Mouse (Mus musculus) liver, embryonic 16.5 days (tissue): Measurements from ENCODE around the gene Il17rc. TPM values are rescaled to one million over a fixed set of nuclear protein-coding genes. Genes with fewer than 3 reads are reported as not detected.
A peak's percentile ranks its signal among the peaks of the same experiment; 100 is the strongest.

ENCODE experiments used
- ATAC-seq: fragments of 200-750 bp; cut with Nextera tagmentation; 2 replicates; pipeline ENCODE4 v1.8.0; 2017; ENCODE audit warnings: low read depth, mild to moderate bottlenecking, moderate number of reproducible peaks, moderate library complexity
- H3K27ac ChIP-seq: fragments of 300-500 bp; sonication (generic); 2 replicates; pipeline ENCODE4 v1.5.1; 2014; ENCODE audit warnings: mild to moderate bottlenecking, low read length
- H3K27me3 ChIP-seq: fragments of 300-500 bp; sonication (generic); 2 replicates; pipeline ENCODE4 v1.6.1; 2014; ENCODE audit warnings: low read depth, low read length, mixed read lengths; ENCODE audit not compliant: control insufficient read depth, insufficient read depth
- H3K36me3 ChIP-seq: fragments of 300-500 bp; sonication (generic); 2 replicates; pipeline ENCODE4 v1.6.1; 2014; ENCODE audit warnings: mild to moderate bottlenecking; ENCODE audit not compliant: control insufficient read depth, insufficient read depth
- H3K4me1 ChIP-seq: fragments of 300-500 bp; sonication (generic); 2 replicates; pipeline ENCODE4 v1.6.1; 2014; ENCODE audit warnings: low read depth, low read length, mixed read lengths; ENCODE audit not compliant: control insufficient read depth
- H3K4me2 ChIP-seq: fragments of 300-500 bp; sonication (generic); 2 replicates; pipeline ENCODE4 v1.6.1; 2014; ENCODE audit warnings: low read depth, low read length, mixed read lengths
- H3K4me3 ChIP-seq: fragments of 300-500 bp; sonication (generic); 2 replicates; pipeline ENCODE4 v1.5.1; 2014; ENCODE audit warnings: low read depth, mild to moderate bottlenecking, low read length
- H3K9ac ChIP-seq: fragments of 300-500 bp; sonication (generic); 2 replicates; pipeline ENCODE4 v1.6.1; 2014; ENCODE audit warnings: low read depth, low read length
- H3K9me3 ChIP-seq: fragments of 300-500 bp; sonication (generic); replicated peaks from 2 replicates; pipeline ENCODE4 v1.6.1; 2016; ENCODE audit warnings: low read length; ENCODE audit not compliant: control insufficient read depth
- WGBS: fragments of 180-500 bp; shearing (Covaris S2); extraction: QIAGEN DNeasy Blood & Tissue Kit; methylation state at CpG from one replicate; pipeline ENCODE4 v1.1.7; 2014; ENCODE audit not compliant: insufficient replicate concordance; 5-methylcytosine and 5-hydroxymethylcytosine counted together
- microRNA-seq: library from miRNA; unstranded; fragments of <30 nt; microRNA quantifications from one replicate; pipeline ENCODE4, GENCODE M21; 2016
- polyA plus RNA-seq: library from polyadenylated mRNA; unstranded; fragments of >200 nt; fragmentation: Nextera tagmentation; extraction: Ambion mirVana; gene quantifications from 2 replicates; pipeline ENCODE4 v1.2.1, GENCODE M21; 2015

Gene Il17rc
- polyA plus RNA-seq, 1 experiment from 2014 or later, result 11.9 TPM

- H3K4me1 ChIP-seq, result no peaks in the 10 kb centered on the region
- peak; percentile 21; the same call in 1 of the 2 replicates for ATAC-seq
- peaks cover 60% of the 10 kb centered on the region for H3K36me3 ChIP-seq
- no peaks in the 10 kb centered on the region for H3K27me3 ChIP-seq
- H3K27ac ChIP-seq, result no peak overlapping the region
- H3K9ac ChIP-seq, result no peak overlapping the region
- H3K4me3 ChIP-seq, result no peak overlapping the region
- no peak overlapping the region for H3K4me2 ChIP-seq
- no peaks in the 10 kb centered on the region for H3K9me3 ChIP-seq
- 39% methylated on average over 8 of the region's 8 CpGs for WGBS
Observed at GRCm38 (mm10) chr6:113517434-113518080, 46.3 kb downstream of the Il17rc start.

- no peak overlapping the region for H3K4me3 ChIP-seq
- no peak for ATAC-seq
- no peaks in the 10 kb centered on the region for H3K27me3 ChIP-seq
- H3K27ac ChIP-seq, result no peak overlapping the region
- H3K4me2 ChIP-seq, result no peak overlapping the region
- H3K36me3 ChIP-seq, result peaks cover 26% of the 10 kb centered on the region
- 60% methylated on average over 1 of the region's 1 CpGs for WGBS
- no peaks in the 10 kb centered on the region for H3K4me1 ChIP-seq
- H3K9ac ChIP-seq, result no peak overlapping the region
- no peaks in the 10 kb centered on the region for H3K9me3 ChIP-seq
Observed at GRCm38 (mm10) chr6:113522310-113522709, 51.1 kb downstream of the Il17rc start.

- Histone ChIP-seq H3K36me3 (peaks cover 22% of the 10 kb centered on the region), H3K4me3 (no peak overlapping the region), H3K4me1 (no peaks in the 10 kb centered on the region), H3K27ac (no peak overlapping the region), H3K4me2 (no peak overlapping the region), H3K27me3 (no peaks in the 10 kb centered on the region), H3K9ac (no peak overlapping the region), H3K9me3 (no peaks in the 10 kb centered on the region)
- 73% methylated on average over 8 of the region's 8 CpGs for WGBS
- no peak for ATAC-seq
Observed at GRCm38 (mm10) chr6:113523420-113523819, 52.2 kb downstream of the Il17rc start.

- peak within 1 kb of the TSS; percentile 85 for H3K9ac ChIP-seq
- no peaks in the 10 kb centered on the region for H3K27me3 ChIP-seq
- peaks cover 19% of the 10 kb centered on the region for H3K4me1 ChIP-seq
- peak; percentile 90 for ATAC-seq
- no peaks in the 10 kb centered on the region for H3K9me3 ChIP-seq
- no peaks in the 10 kb centered on the region for H3K36me3 ChIP-seq
- WGBS, result under 1% methylated on average over 47 of the region's 47 CpGs
- peak within 1 kb of the TSS; percentile 76 for H3K4me3 ChIP-seq
- H3K4me2 ChIP-seq, result peak within 1 kb of the TSS; percentile 79
- H3K27ac ChIP-seq, result peak within 1 kb of the TSS; percentile 58
Observed at GRCm38 (mm10) chr6:113530932-113531839, 60.0 kb downstream of the Il17rc start, which contains the start of the genes Emc3 and Fancd2. Emc3 (minus strand) TSS chr6:113531652. Fancd2 (plus strand) TSS chr6:113531682.

GRCm38 (mm10) chr6:113531840-113532404 lies 60.7 kb downstream of the Il17rc start:
- 4% methylated on average over 7 of the region's 7 CpGs for WGBS
- Histone ChIP-seq H3K4me1 (peaks cover 19% of the 10 kb centered on the region), H3K9me3 (no peaks in the 10 kb centered on the region), H3K9ac (peak overlapping the region; percentile 85), H3K4me2 (peak overlapping the region; percentile 79), H3K27me3 (no peaks in the 10 kb centered on the region), H3K4me3 (peak overlapping the region; percentile 76), H3K27ac (peak overlapping the region; percentile 58), H3K36me3 (peaks cover 4% of the 10 kb centered on the region; the same call in 1 of the 2 replicates)
- ATAC-seq, result no peak

Small RNAs within 50 kb of the gene (microRNA-seq; reads per million reads assigned to microRNA genes)
- not detected for gene Gm23365
- gene Gm24387, result not detected

Other genes with a start within 250 kb of the Il17rc start
- gene Mtmr14, start 233.6 kb upstream of the Il17rc start, polyA plus RNA-seq, result 16.4 and 16.8 TPM in 2 replicates
- gene Cpne9, start 189.1 kb upstream of the Il17rc start, polyA plus RNA-seq, result 0.02 TPM in 1 of 2 replicates, not detected in the other
- 7.5 and 7.7 TPM in 2 replicates for gene Brpf1, start 164.3 kb upstream of the Il17rc start, polyA plus RNA-seq
- gene Ogg1, start 144.5 kb upstream of the Il17rc start, polyA plus RNA-seq, result 4.4 and 5.0 TPM in 2 replicates
- gene Camk1, start 127.4 kb upstream of the Il17rc start, polyA plus RNA-seq, result 17.0 and 19.7 TPM in 2 replicates
- gene Tada3, start 93.5 kb upstream of the Il17rc start, polyA plus RNA-seq, result 16.5 and 17.2 TPM in 2 replicates
- 178 and 179 TPM in 2 replicates for gene Arpc4, start 93.3 kb upstream of the Il17rc start, polyA plus RNA-seq
- gene Ttll3, start 82.2 kb upstream of the Il17rc start, polyA plus RNA-seq, result 0.90 and 1.3 TPM in 2 replicates
- 11.8 and 12.1 TPM in 2 replicates for gene Rpusd3, start 52.1 kb upstream of the Il17rc start, polyA plus RNA-seq
- gene Cidec, start 35.7 kb upstream of the Il17rc start, polyA plus RNA-seq, result 0.14 and 0.40 TPM in 2 replicates
- gene Jagn1, start 28.9 kb upstream of the Il17rc start, polyA plus RNA-seq, result 30.1 and 30.9 TPM in 2 replicates
- 0.19 and 0.33 TPM in 2 replicates for gene Il17re, start 12.9 kb upstream of the Il17rc start, polyA plus RNA-seq
- gene Creld1, start 11.9 kb downstream of the Il17rc start, polyA plus RNA-seq, result 6.9 and 7.3 TPM in 2 replicates
- gene Prrt3, start 30.5 kb downstream of the Il17rc start, polyA plus RNA-seq, result 0.05 TPM in 1 of 2 replicates, not detected in the other
- 40.6 and 42.0 TPM in 2 replicates for gene Emc3, start 60.2 kb downstream of the Il17rc start, polyA plus RNA-seq
- gene Fancd2, start 60.3 kb downstream of the Il17rc start, polyA plus RNA-seq, result 6.8 and 7.3 TPM in 2 replicates
- gene Fancd2os, start 129.3 kb downstream of the Il17rc start, polyA plus RNA-seq, result not detected in 2 replicates
- 77.9 and 78.0 TPM in 2 replicates for gene Brk1, start 133.3 kb downstream of the Il17rc start, polyA plus RNA-seq
- 9.0 and 9.1 TPM in 2 replicates for gene Vhl, start 152.5 kb downstream of the Il17rc start, polyA plus RNA-seq
- gene Irak2, start 167.0 kb downstream of the Il17rc start, polyA plus RNA-seq, result 12.4 and 13.2 TPM in 2 replicates
- 0.40 and 0.47 TPM in 2 replicates for gene Tatdn2, start 225.6 kb downstream of the Il17rc start, polyA plus RNA-seq
- 0.11 and 1.9 TPM in 2 replicates for gene Ghrl, start 248.5 kb downstream of the Il17rc start, polyA plus RNA-seq